ENCODE assay signal across 21 mouse cellular contexts in genomic region chr3:21020946-21021345, GRCm38 (mm10).
DNase-seq lines count a peak whose midpoint lies in the region; ATAC-seq and TF ChIP-seq lines count a peak whose summit lies in the region.
"Had no signal": no experiment of that assay in that cellular context is flagged by ENCODE, and none has a peak within 500 bp of the region (broad histone marks: within the 10 kb centered on the region; RNA-seq: fewer than 3 reads in every experiment).

No protein-coding gene starts in this region.

- no peak overlapping the region for H3K27ac ChIP-seq in forebrain, embryonic 14.5 days (ENCODE audit: low read depth, low read length)
- no peak overlapping the region for H3K27ac ChIP-seq in forebrain, embryonic 11.5 days (ENCODE audit: low read depth, low read length)
- no peak overlapping the region for H3K27ac ChIP-seq in forebrain, postnatal 0 days (ENCODE audit: low read depth, low read length)
- H3K27ac ChIP-seq in liver, embryonic 11.5 days (ENCODE audit: low read depth, low read length): no peak overlapping the region
- H3K27ac ChIP-seq: embryonic facial prominence, embryonic 13.5 days; hindbrain, embryonic 14.5 days; liver, embryonic 13.5 days; lung, embryonic 15.5 days; macrophage; midbrain, embryonic 10.5 days; neural tube, embryonic 12.5 days had no signal

- peak; percentile 80 for DNase-seq in forebrain, embryonic 14.5 days (ENCODE audit: low spot score)
- no peak for DNase-seq in forebrain, embryonic 11.5 days (ENCODE audit: low spot score)
- DNase-seq in left cerebral cortex, postnatal 14 days (ENCODE audit: low spot score in 2 of 2): peak; percentile 4 to 32
- DNase-seq in left cerebral cortex, adult 9 months (ENCODE audit: low spot score in 2 of 2): no peak
- DNase-seq in forebrain, postnatal 0 days: peak; percentile 66
- DNase-seq in layer of hippocampus, postnatal 14 days (ENCODE audit: low spot score in 2 of 2): peak; percentile 14 to 82
- DNase-seq in yolk sac, embryonic 10.5 days (ENCODE audit: low spot score): no peak
- no peak for DNase-seq in liver, embryonic 11.5 days (ENCODE audit: low spot score)
- DNase-seq: adrenal gland, postnatal 25 days; B cell, adult 2 months; heart, adult 11 months; heart, postnatal 36 days; liver, embryonic 13.5 days; thymus, postnatal 25 days had no signal

- no peak overlapping the region for H3K9ac ChIP-seq in forebrain, embryonic 14.5 days (ENCODE audit: low read length)
- no peak overlapping the region for H3K9ac ChIP-seq in forebrain, embryonic 11.5 days (ENCODE audit: low read length)
- no peak overlapping the region for H3K9ac ChIP-seq in forebrain, postnatal 0 days
- H3K9ac ChIP-seq in liver, embryonic 11.5 days (ENCODE audit: low read depth, low read length): no peak overlapping the region
- H3K9ac ChIP-seq: embryonic facial prominence, embryonic 13.5 days; hindbrain, embryonic 14.5 days; liver, embryonic 13.5 days; lung, embryonic 15.5 days; neural tube, embryonic 12.5 days had no signal

- no peaks in the 10 kb centered on the region for H3K36me3 ChIP-seq in forebrain, embryonic 14.5 days (ENCODE audit: control insufficient read depth, insufficient read depth, low read length)
- no peaks in the 10 kb centered on the region for H3K36me3 ChIP-seq in forebrain, embryonic 11.5 days (ENCODE audit: control insufficient read depth, insufficient read depth, low read length)
- no peaks in the 10 kb centered on the region for H3K36me3 ChIP-seq in forebrain, postnatal 0 days (ENCODE audit: insufficient read depth)
- no peaks in the 10 kb centered on the region for H3K36me3 ChIP-seq in liver, embryonic 11.5 days (ENCODE audit: control insufficient read depth, insufficient read depth, low read length)
- H3K36me3 ChIP-seq: embryonic facial prominence, embryonic 13.5 days; liver, embryonic 13.5 days; lung, embryonic 15.5 days; midbrain, embryonic 10.5 days; neural tube, embryonic 12.5 days had no signal

- no peaks in the 10 kb centered on the region for H3K27me3 ChIP-seq in forebrain, embryonic 14.5 days (replicated peaks; ENCODE audit: control insufficient read depth, insufficient read depth, low read length)
- H3K27me3 ChIP-seq in forebrain, embryonic 11.5 days (ENCODE audit: control insufficient read depth, insufficient read depth, low read length): no peaks in the 10 kb centered on the region
- H3K27me3 ChIP-seq in forebrain, postnatal 0 days (ENCODE audit: insufficient read depth, low read length): no peaks in the 10 kb centered on the region
- no peaks in the 10 kb centered on the region for H3K27me3 ChIP-seq in liver, embryonic 11.5 days (replicated peaks; ENCODE audit: control insufficient read depth, insufficient read depth, low read length)
- H3K27me3 ChIP-seq: embryonic facial prominence, embryonic 13.5 days; liver, embryonic 13.5 days; lung, embryonic 15.5 days; neural tube, embryonic 12.5 days had no signal

- peak; percentile 48; the same call in 1 of the 2 replicates for ATAC-seq in forebrain, embryonic 14.5 days
- no peak for ATAC-seq in forebrain, embryonic 11.5 days (replicated peaks; ENCODE audit: low FRiP score)
- peak; percentile 69 for ATAC-seq in forebrain, postnatal 0 days
- no peak for ATAC-seq in liver, embryonic 11.5 days (replicated peaks; ENCODE audit: low FRiP score)
- ATAC-seq: intestine, embryonic 16.5 days had no signal

- no peak overlapping the region for H3K4me3 ChIP-seq in forebrain, embryonic 14.5 days (ENCODE audit: low read depth, low read length)
- no peak overlapping the region for H3K4me3 ChIP-seq in forebrain, embryonic 11.5 days (ENCODE audit: low read depth, low read length)
- H3K4me3 ChIP-seq in forebrain, postnatal 0 days (ENCODE audit: low read depth, low read length): no peak overlapping the region
- H3K4me3 ChIP-seq in liver, embryonic 11.5 days (ENCODE audit: low read depth, low read length): no peak overlapping the region
- H3K4me3 ChIP-seq: embryonic facial prominence, embryonic 13.5 days; liver, embryonic 13.5 days; lung, embryonic 15.5 days; midbrain, embryonic 10.5 days; neural tube, embryonic 12.5 days had no signal

- H3K9me3 ChIP-seq in forebrain, embryonic 14.5 days (replicated peaks; ENCODE audit: control insufficient read depth, low read length): no peaks in the 10 kb centered on the region
- no peaks in the 10 kb centered on the region for H3K9me3 ChIP-seq in forebrain, embryonic 11.5 days (ENCODE audit: control insufficient read depth, low read length)
- no peaks in the 10 kb centered on the region for H3K9me3 ChIP-seq in forebrain, postnatal 0 days (ENCODE audit: low read length)
- H3K9me3 ChIP-seq in liver, embryonic 11.5 days (ENCODE audit: control insufficient read depth, low read length): no peaks in the 10 kb centered on the region
- H3K9me3 ChIP-seq: embryonic facial prominence, embryonic 13.5 days; liver, embryonic 13.5 days; lung, embryonic 15.5 days; midbrain, embryonic 10.5 days; neural tube, embryonic 12.5 days had no signal

- 74% methylated on average over 1 of the region's 1 CpGs for WGBS in forebrain, embryonic 14.5 days
- 88% methylated on average over 1 of the region's 1 CpGs for whole genome bisulfite sequencing in forebrain, embryonic 11.5 days
- WGBS in forebrain, postnatal 0 days: 31% methylated on average over 1 of the region's 1 CpGs
- WGBS in liver, embryonic 11.5 days: 88% methylated on average over 1 of the region's 1 CpGs

- no peaks in the 10 kb centered on the region for H3K4me1 ChIP-seq in forebrain, embryonic 14.5 days (ENCODE audit: control insufficient read depth, insufficient read depth, low read length)
- H3K4me1 ChIP-seq in forebrain, embryonic 11.5 days (replicated peaks; ENCODE audit: control insufficient read depth, insufficient read depth, low read length): no peaks in the 10 kb centered on the region
- no peaks in the 10 kb centered on the region for H3K4me1 ChIP-seq in forebrain, postnatal 0 days (ENCODE audit: insufficient read depth)
- no peaks in the 10 kb centered on the region for H3K4me1 ChIP-seq in liver, embryonic 11.5 days (replicated peaks; ENCODE audit: control insufficient read depth, insufficient read depth, low read length)
- H3K4me1 ChIP-seq: embryonic facial prominence, embryonic 13.5 days; liver, embryonic 13.5 days; lung, embryonic 15.5 days; neural tube, embryonic 12.5 days had no signal

- TF ChIP-seq CTCF in forebrain, postnatal 0 days (IDR thresholded peaks at IDR 0.05; ENCODE audit: low read depth): no peak

- no peak overlapping the region for H3K4me2 ChIP-seq in forebrain, embryonic 14.5 days (ENCODE audit: low read length)
- no peak overlapping the region for H3K4me2 ChIP-seq in forebrain, embryonic 11.5 days (ENCODE audit: low read depth, low read length, severe bottlenecking)
- H3K4me2 ChIP-seq in forebrain, postnatal 0 days (ENCODE audit: low read depth): no peak overlapping the region
- no peak overlapping the region for H3K4me2 ChIP-seq in liver, embryonic 11.5 days
- H3K4me2 ChIP-seq: embryonic facial prominence, embryonic 13.5 days; hindbrain, embryonic 14.5 days; liver, embryonic 13.5 days; lung, embryonic 15.5 days; neural tube, embryonic 12.5 days had no signal

- intact Hi-C loops in left cerebral cortex, postnatal 14 days (cut with DNase I): no loop called here

Comparison
In these comparisons a context has a peak if more than half of its experiments do, and no peak if none do; other contexts are left out.
1. ATAC-seq: peak in forebrain, embryonic 14.5 days (single experiment) and forebrain, postnatal 0 days (single experiment); none in forebrain, embryonic 11.5 days (single experiment) and liver, embryonic 11.5 days (single experiment).
2. DNase-seq: peak in forebrain, embryonic 14.5 days (single experiment), left cerebral cortex, postnatal 14 days (2 of 2), forebrain, postnatal 0 days (single experiment) and layer of hippocampus, postnatal 14 days (2 of 2); none in forebrain, embryonic 11.5 days (single experiment), left cerebral cortex, adult 9 months (0 of 2), yolk sac, embryonic 10.5 days (single experiment) and liver, embryonic 11.5 days (single experiment).